25 mouse cellular contexts compared by ENCODE assay signal in genomic region chr14:120469126-120469790, GRCm38 (mm10). TPM values are rescaled to one million over a fixed set of nuclear protein-coding genes. Genes with fewer than 3 reads are reported as not detected.
DNase-seq lines count a peak whose midpoint lies in the region; ATAC-seq and TF ChIP-seq lines count a peak whose summit lies in the region.
"Had no signal": no experiment of that assay in that cellular context is flagged by ENCODE, and none has a peak within 500 bp of the region (broad histone marks: within the 10 kb centered on the region; RNA-seq: fewer than 3 reads in every experiment).

No protein-coding gene starts in this region.

- H3K4me3 ChIP-seq in kidney, embryonic 16.5 days (ENCODE audit: low read length): no peak overlapping the region
- no peak overlapping the region for H3K4me3 ChIP-seq in C2C12 (ENCODE audit: insufficient read depth, poor library complexity, severe bottlenecking)
- H3K4me3 ChIP-seq: embryonic facial prominence, embryonic 13.5 days; erythroblast, embryonic 14.5 days; forebrain, embryonic 12.5 days; hindbrain, embryonic 15.5 days; limb, embryonic 15.5 days; liver, embryonic 15.5 days; neural tube, embryonic 15.5 days had no signal

- H3ac ChIP-seq in C2C12 (ENCODE audit: control insufficient read depth, insufficient read length, low read depth): no peak overlapping the region

- no peaks in the 10 kb centered on the region for H3K27me3 ChIP-seq in kidney, embryonic 16.5 days (ENCODE audit: insufficient read depth, low read length)
- no peaks in the 10 kb centered on the region for H3K27me3 ChIP-seq in C2C12 (ENCODE audit: control insufficient read depth, insufficient read depth, insufficient read length)
- H3K27me3 ChIP-seq: embryonic facial prominence, embryonic 13.5 days; forebrain, embryonic 12.5 days; hindbrain, embryonic 15.5 days; limb, embryonic 15.5 days; liver, embryonic 15.5 days; neural tube, embryonic 15.5 days had no signal

- no peaks in the 10 kb centered on the region; the same call in 1 of the 2 replicates for H3K9me3 ChIP-seq in kidney, embryonic 16.5 days (ENCODE audit: low read length)
- H3K9me3 ChIP-seq: embryonic facial prominence, embryonic 13.5 days; forebrain, embryonic 12.5 days; hindbrain, embryonic 15.5 days; limb, embryonic 15.5 days; liver, embryonic 15.5 days; neural tube, embryonic 15.5 days had no signal

- peak; percentile 41 for DNase-seq in kidney, postnatal 14 days
- DNase-seq in adrenal gland, adult 8-10 months: peak; percentile 46
- DNase-seq in natural killer cell, adult 2 months (ENCODE audit: low spot score in 2 of 2): peak; percentile 3 to 25
- DNase-seq in right cerebral cortex, postnatal 25 days: no peak
- no peak for DNase-seq in liver
- DNase-seq: cerebellum, adult 18-20 months; cerebellum, postnatal 36 days; embryo, embryonic 11 days; left cerebral cortex, postnatal 4 days; right cerebral cortex, adult 18-20 months; thymus, adult 2 months; thymus, postnatal 4 days had no signal

- no peak overlapping the region for H3K27ac ChIP-seq in kidney, embryonic 16.5 days (ENCODE audit: low read length)
- H3K27ac ChIP-seq: embryonic facial prominence, embryonic 13.5 days; forebrain, embryonic 12.5 days; hindbrain, embryonic 15.5 days; limb, embryonic 15.5 days; liver, embryonic 15.5 days; macrophage; neural tube, embryonic 15.5 days had no signal

- ATAC-seq in kidney, embryonic 16.5 days (ENCODE audit: low FRiP score, low TSS enrichment): no peak
- ATAC-seq: midbrain, embryonic 16.5 days; Patski had no signal

- H3K4me1 ChIP-seq in kidney, embryonic 16.5 days (ENCODE audit: insufficient read depth, low read length): no peaks in the 10 kb centered on the region
- H3K4me1 ChIP-seq: embryonic facial prominence, embryonic 13.5 days; forebrain, embryonic 12.5 days; hindbrain, embryonic 15.5 days; limb, embryonic 15.5 days; liver, embryonic 15.5 days; neural tube, embryonic 15.5 days had no signal

- no peak for TF ChIP-seq CTCF in C2C12 (IDR thresholded peaks at IDR 0.05; ENCODE audit: control insufficient read depth, insufficient read depth, insufficient read length)

- H3K4me2 ChIP-seq in kidney, embryonic 16.5 days (replicated peaks; ENCODE audit: low read depth, low read length): no peak overlapping the region
- H3K4me2 ChIP-seq: embryonic facial prominence, embryonic 13.5 days; forebrain, embryonic 12.5 days; heart, embryonic 11.5 days; hindbrain, embryonic 15.5 days; limb, embryonic 15.5 days; liver, embryonic 15.5 days; neural tube, embryonic 15.5 days had no signal

- no peaks in the 10 kb centered on the region for H3K36me3 ChIP-seq in kidney, embryonic 16.5 days (ENCODE audit: insufficient read depth, low read length)
- no peaks in the 10 kb centered on the region for H3K36me3 ChIP-seq in C2C12 (ENCODE audit: control insufficient read depth, insufficient read depth)
- H3K36me3 ChIP-seq: embryonic facial prominence, embryonic 13.5 days; forebrain, embryonic 12.5 days; hindbrain, embryonic 15.5 days; limb, embryonic 15.5 days; liver, embryonic 15.5 days; neural tube, embryonic 15.5 days had no signal

- WGBS in kidney, embryonic 16.5 days: 72% methylated on average over 14 of the region's 14 CpGs

- H3K79me3 ChIP-seq in C2C12 (ENCODE audit: low read depth): no peaks in the 10 kb centered on the region

- no peak overlapping the region for H3K9ac ChIP-seq in kidney, embryonic 16.5 days (replicated peaks; ENCODE audit: low read length)
- H3K9ac ChIP-seq: embryonic facial prominence, embryonic 13.5 days; forebrain, embryonic 12.5 days; hindbrain, embryonic 15.5 days; limb, embryonic 15.5 days; liver, embryonic 15.5 days; neural tube, embryonic 15.5 days had no signal

- H3K79me2 ChIP-seq in C2C12 (ENCODE audit: control insufficient read depth, insufficient read depth): no peaks in the 10 kb centered on the region

TF ChIP-seq in C2C12, 6 proteins besides CTCF, POLR2A, EP300 and RAD21:
- TF ChIP-seq MAX (IDR thresholded peaks at IDR 0.05) (no peak), FOSL1 (IDR thresholded peaks at IDR 0.05; ENCODE audit: insufficient read depth, low read length, poor library complexity, severe bottlenecking) (peak; percentile 3), MYOD1 (IDR thresholded peaks at IDR 0.05; ENCODE audit: control insufficient read depth, insufficient read length, low read depth) (peak; percentile 65), USF1 (IDR thresholded peaks at IDR 0.05; ENCODE audit: low read depth) (no peak)
TF ChIP-seq in C2C12: peak in this region for 2.

RNA-seq across cellular contexts. Expression of gene Rap2a, which starts 9.0 kb away (rescaled TPM):
- polyA plus RNA-seq in kidney, embryonic 16.5 days (2015; fragmentation: Nextera tagmentation; extraction: Ambion mirVana): 5.9 and 7.3 TPM in 2 replicates
- 11.8 TPM for polyA plus RNA-seq in C2C12 (2012; fragmentation: generic; extraction: Trizol)
- total RNA-seq in adrenal gland, adult 8-10 months (2022): 10 to 100 TPM; 18.7 to 22.9 (median 20.3) TPM

Comparison
In these comparisons a context has a peak if more than half of its experiments do, and no peak if none do; other contexts are left out.
1. DNase-seq: peak in kidney, postnatal 14 days (single experiment), adrenal gland, adult 8-10 months (single experiment) and natural killer cell, adult 2 months (2 of 2); none in right cerebral cortex, postnatal 25 days (single experiment) and liver (single experiment).